Mouse (Mus musculus) large intestine, adult 2 months (tissue): ENCODE data around the gene Pkp1. TPM values are rescaled to one million over a fixed set of nuclear protein-coding genes. Genes with fewer than 3 reads are reported as not detected.

Experiments used
- DNase-seq: peaks from one replicate; pipeline ENCODE4 v3.0.0-alpha.2; 2012; ENCODE audit warnings: low read depth, low spot score
- WGBS: fragments of 180-500 bp; shearing (Covaris S2); methylation state at CpG from one replicate; pipeline ENCODE4 v1.1.7; 2018; 5-methylcytosine and 5-hydroxymethylcytosine counted together
- polyA plus RNA-seq: library from polyadenylated mRNA; depleted of rRNA; stranded (reverse); fragments of >200 nt; gene quantifications from 2 replicates; pipeline ENCODE4 v1.2.3, GENCODE M21; 2012; rRNA removed

Gene Pkp1
- polyA plus RNA-seq, result 15.1 and 19.9 TPM in 2 replicates

DNA sequence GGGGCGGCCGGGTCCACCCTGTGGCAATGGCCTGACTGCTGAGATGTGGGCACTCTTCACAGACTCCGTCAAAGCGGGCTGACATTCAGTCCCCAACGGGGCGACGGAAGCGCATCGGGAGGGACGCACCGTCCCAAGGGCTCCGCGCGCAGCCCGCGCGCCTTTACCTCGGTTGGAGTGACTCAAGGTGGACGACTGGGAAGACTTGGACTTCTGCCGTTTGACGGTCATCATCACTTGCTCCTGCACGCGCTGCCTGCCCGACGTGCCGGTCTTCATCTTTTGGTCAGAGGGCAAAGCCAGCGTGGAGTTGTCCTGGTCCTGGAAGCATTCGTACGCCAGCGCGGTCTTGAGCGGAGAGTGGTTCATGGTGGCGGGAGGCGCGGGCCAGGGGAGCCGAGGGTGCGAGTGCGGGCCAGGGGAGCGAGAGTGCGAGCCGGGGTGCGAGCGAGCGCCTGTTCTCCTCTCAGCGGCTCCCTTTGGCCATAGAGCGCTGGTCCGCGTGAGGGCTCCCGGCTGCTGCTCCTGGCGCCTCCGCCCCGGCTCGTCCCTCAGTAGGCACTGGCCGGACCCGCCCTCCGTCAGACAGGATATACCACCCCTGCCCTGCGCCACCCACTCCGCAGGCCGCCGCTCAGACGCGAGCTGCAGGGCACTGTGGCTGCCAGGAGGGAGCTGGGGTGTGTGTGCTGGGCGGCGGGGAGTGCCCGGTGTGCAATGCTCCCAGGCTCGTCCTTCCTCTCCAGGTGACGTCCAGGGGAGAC, at the start of gene Pkp1:
Pkp1 (minus strand) TSS at position 564 of the 764 bp plus-strand sequence.
- 1% methylated on average over 67 of the region's 67 CpGs for WGBS
- no peak for DNase-seq

DNA sequence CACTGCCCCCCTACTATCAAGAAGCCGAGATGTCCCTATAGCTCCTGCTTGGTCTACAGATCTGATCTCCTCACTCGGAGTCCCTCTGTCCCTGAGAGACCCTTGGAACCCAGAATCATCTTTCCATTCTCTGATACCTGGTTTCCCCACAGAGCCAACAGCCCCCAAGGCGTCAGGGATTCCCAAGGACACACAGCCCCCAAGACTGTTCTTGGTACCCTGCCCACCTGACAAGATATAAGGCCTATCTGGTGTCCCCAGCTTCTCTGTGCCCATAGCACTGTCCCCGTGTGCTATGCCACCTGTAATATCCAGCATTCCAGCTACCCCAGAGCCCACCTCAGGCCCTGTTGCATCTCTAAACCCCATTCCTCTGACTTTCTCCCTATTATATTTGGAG, 48.7 kb upstream of the Pkp1 start:
- WGBS, result 65% methylated on average over 4 of the region's 4 CpGs
- DNase-seq, result no peak

DNA sequence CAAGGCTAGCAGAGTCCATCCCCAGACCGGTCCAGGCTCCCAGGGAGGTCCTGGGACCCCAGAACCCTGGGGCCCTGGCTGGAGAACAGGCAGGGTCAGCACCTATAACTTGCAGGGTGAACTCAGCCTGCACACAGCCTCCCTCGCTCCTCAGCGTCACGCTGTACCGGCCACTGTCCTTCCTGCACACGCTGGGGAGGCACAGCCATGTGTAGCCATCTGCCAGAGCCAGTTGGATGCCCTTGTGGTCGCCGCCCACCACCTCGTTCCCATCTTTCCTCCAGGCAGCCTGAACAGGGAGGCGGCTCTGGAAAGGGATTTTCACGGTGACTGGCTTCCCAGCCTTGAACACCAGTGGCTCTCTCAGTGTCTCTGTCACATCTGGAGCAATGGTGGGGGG, 45.6 kb upstream of the Pkp1 start:
- no peak for DNase-seq
- 66% methylated on average over 11 of the region's 11 CpGs for WGBS

DNA sequence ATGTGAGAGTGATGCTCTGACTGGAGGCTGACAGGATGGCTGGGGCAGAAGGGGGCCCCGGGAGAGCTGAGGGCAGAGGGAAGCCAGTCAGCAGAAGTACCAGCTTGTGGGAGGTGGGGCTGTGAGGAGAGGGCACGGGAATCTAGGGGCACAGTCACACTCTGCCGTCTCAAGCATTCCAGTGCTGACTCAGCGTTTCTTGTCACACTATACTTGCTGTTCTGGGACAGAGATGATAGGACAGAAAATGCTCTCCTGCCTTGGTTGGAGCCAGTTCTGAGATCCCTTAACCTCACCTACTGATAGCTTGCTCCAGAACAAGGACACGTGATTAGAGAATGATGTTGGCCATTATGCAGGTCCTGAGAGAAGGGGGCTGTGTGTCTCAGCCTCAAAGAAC, 44.2 kb upstream of the Pkp1 start:
- 51% methylated on average over 5 of the region's 5 CpGs for WGBS
- DNase-seq, result no peak

DNA sequence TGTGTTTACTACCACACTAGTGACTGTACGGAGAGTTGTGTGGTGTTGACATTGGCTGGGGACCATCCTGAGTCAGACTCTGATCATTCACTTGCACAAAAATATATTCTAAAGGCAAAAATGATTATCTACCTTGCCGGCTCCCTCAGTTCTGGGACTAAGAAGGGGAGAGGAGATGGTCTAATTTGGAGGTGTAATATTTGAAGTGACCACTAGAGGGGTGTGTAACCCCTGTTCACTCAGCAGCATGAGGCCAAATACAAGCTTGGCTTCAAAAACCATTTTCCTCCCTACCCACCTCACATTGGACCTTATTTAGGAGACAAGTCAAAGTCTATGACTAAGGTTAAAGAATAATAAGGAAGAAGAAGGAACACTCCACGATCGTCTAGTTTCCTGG, 39.5 kb upstream of the Pkp1 start:
- WGBS, result 21% methylated on average over 4 of the region's 4 CpGs
- no peak for DNase-seq

DNA sequence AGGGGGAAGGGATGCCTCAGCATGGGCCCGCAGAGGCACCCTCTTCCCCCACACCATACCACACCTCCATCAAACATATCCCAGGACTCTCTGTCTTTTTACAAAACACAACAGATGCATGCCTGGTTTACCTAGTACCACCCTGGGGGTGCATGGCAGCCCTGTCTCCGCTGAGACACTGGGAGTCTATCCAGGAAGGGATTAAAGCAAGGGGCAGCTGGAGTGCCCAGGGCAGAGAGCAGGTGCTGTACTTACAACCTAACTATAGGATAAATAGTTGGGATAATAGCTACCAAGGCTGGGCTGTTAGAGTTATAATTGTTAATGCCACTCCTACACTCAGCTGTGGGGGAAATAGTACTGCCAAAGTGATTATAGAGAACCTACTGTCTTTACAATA, 29.9 kb upstream of the Pkp1 start:
- no peak for DNase-seq
- WGBS, result 50% methylated on average over 2 of the region's 2 CpGs

DNA sequence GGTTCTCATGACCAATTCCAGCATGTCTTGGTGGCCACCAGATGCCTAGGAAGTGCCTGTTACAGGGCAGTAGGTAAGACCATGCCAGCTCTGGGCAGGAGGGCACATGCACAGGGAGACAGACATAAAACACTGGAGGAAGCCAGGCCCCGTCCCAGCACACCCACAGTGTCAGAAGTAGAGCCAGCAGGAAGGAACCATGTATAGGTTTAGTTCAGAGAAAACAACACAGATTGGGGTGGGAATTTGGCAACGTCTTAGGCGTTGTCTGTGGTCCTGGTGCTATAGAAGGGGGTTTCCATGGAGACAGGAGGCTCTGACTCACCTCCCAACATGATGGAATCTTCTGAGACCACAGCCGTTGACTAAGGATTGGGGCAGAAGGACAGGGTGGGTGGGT, 27.2 kb upstream of the Pkp1 start:
- no peak for DNase-seq
- 45% methylated on average over 4 of the region's 4 CpGs for WGBS

DNA sequence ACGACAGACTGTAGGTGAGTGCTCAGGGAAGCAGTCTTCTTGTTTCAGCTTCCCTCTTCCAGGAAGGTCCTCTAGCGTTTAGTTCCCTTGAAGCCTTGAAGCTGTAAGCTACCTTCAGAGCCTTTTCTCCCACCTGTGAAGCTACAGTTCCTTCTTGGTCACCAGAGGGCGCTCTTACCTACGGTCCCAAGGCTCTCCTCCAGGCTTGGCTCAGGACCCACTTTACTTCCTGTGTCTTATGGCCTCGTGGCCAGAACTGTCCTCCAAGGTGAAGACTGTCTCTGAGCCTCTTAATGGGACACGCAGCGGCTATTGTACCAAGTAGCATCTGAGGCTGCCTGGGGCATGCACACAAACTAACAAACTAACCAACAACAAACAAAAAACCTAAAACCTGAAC, 26.7 kb upstream of the Pkp1 start:
- WGBS, result 8% methylated on average over 7 of the region's 7 CpGs
- DNase-seq, result peak; percentile 50

DNA sequence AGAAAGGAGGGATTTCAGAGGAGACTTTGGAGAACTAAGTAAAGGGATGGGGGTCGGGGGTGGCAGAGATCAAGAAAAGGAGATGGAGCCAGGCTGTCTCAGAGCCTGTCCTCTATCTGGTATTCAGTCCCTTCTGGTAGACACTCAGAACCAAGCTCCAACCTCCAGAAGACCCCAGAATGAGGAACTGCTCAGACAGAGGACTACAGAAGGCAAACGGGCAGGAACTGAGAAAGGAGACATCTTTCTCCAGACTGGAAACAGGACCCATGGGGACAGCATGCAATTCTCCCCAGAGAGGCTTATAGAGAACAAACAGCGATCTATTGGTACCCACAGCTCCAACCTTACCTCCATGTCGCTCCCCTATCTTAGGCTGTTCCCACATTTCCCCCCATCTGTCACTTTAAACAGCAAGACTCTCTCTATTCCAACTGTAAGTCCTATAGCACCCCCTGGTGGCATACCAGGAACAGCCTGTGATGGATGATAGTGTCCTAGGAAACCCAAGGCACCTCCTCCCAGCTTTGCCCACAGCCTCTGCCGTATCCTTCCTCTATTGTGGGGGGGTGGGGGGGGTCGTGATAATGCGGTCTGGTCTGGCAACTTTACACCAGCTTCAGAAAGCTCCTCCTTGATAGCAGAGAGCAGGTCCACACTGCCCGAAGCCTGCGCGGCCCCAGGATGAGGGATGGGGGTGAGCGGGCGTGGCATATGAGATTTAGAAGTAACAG, 25.7 kb upstream of the Pkp1 start:
- 42% methylated on average over 12 of the region's 12 CpGs for WGBS
- DNase-seq, result peak; percentile 70

DNA sequence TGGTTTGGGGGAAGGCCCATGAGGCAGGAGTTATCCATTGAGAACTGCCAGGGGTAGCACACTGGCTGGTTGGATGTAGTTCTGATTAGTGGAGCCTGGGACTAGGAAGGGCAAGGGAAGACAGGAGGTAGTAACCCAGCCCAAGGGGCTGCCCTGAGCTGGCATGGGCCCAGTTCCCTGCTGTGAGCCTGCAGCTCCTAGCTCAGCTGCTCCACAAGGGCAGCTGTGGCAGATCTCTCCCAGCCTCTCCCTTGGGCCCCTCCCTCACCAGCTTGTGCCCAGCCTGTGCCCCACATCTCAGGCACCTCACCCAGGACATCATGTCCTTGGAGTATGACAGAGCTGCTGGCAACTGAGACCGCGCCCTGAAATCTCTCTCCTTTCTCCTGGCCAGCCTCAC, 24.7 kb upstream of the Pkp1 start:
- DNase-seq, result no peak
- WGBS, result 94% methylated on average over 2 of the region's 2 CpGs

DNA sequence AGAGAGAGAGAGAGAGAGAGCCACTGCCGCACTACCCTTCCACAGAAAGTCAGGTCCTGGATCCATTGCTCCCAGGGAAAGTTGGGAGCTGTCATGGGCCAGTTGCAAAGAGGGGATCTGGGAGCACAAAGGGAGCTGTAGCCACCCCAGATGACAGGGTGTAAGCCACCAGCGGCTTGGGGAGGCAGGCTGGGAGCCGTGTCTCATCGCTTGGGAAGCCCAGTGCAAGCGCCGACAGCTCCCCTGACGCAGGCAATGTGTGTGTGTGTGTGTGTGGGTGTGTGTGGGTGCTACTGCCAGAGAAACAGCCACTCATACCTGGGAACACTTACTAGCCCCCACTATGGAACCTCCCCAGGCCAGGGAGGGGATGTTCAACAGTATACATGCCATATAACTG, 23.1 kb upstream of the Pkp1 start:
- WGBS, result 48% methylated on average over 7 of the region's 7 CpGs
- DNase-seq, result no peak

DNA sequence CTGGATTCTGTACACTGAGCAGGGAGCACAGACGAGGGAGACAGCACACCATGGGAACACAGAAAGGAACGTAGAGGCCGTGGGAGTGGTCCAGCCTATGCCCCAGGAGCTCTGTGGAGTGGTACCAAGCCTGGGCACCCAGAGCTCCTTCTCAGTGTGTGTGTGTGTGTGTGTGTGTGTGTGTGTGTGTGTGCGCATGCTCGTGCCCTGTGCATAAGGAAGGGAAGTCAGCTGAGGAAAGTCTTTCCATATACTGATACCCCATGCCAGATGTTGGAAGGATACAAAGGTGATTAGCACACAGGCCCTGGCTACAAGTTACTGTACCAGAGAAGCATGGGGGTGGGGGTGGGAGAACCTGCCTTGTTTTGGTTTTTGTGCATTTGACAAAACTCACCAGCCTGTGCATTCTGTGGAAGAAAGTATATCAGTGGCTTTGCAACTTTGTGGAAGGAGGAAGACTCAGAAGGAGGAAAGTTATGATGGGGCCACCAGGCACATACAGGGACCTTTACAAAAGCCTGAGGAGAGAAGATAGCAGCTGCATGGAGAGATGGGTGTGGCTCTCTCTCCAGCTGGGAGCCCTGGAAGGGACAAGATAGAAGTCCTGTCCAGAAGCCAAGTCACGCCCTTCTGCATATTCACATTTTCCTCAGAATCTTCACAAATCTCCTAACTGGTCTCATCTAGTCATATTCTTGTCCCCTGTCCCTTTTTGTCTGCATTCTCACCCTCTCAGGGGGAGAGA, 22.4 kb upstream of the Pkp1 start:
- WGBS, result 72% methylated on average over 6 of the region's 6 CpGs
- no peak for DNase-seq

DNA sequence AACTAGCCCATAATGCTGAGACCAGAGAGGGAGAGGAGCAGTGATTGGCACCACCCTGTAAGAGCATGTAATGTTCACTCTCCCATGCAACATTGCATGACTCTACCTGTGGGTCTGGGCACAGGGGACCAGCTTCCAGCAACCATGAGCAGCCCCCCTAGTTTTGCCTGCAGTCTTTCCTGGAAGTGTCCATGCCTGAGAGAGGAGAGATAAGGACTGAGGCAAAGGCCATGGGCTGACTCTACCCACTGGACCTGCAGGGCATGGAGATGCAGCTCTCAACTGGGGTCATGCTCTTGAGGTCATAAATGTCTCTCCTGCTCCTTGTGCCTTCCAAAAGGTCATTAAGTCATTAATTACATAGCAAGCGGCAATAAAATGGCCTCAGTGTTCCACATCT, 17.1 kb upstream of the Pkp1 start:
- 72% methylated on average over 1 of the region's 1 CpGs for WGBS
- no peak for DNase-seq

DNA sequence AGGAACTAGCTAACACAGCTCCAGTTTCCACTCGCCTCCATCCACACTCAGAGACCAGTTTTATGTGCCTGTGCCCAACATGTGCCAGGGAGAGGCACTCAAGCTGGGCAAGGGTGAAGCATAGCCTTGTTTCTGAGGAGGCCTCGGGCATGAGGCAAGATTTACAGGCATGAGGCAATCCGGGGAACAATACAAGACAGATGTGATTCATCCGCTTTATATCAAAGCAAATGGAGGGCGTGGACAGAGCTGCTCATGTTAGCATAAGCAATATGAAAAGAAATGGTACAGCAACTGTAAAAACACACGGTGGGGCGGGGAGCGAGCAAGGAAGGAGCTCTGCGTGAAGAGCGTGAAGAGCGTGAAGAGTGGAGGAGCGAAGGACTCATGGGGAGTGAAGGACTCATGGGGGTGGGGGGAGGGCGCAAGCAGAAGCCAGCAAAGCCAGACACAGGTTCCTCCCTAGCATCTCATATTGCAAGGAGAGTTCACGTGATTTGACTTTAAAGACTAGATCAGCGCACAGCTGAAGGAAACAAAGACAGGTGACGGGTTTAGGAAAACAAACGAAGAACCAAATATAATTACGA, 14.8 kb upstream of the Pkp1 start:
- 40% methylated on average over 18 of the region's 18 CpGs for WGBS
- no peak for DNase-seq

DNA sequence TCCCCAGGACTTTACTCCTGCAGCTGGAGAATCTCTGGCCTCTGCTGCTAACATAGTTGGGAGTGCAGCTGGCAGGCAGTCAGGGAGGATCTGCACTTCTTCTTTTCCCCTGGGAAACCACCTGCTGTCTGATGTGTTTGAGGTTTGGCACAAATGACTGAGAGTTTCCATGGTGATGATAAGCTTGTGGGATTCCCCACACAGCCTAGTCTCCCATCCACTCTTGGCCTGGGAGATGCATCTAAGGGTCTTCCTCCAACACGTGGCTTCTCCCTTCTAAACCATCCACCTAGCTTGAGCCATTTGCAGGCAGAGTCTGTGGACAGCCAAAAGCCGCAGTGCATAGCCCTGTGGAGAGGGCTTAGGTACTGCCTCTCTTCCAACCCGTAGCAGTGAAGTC, 10.9 kb upstream of the Pkp1 start:
- 53% methylated on average over 3 of the region's 3 CpGs for WGBS
- no peak for DNase-seq

DNA sequence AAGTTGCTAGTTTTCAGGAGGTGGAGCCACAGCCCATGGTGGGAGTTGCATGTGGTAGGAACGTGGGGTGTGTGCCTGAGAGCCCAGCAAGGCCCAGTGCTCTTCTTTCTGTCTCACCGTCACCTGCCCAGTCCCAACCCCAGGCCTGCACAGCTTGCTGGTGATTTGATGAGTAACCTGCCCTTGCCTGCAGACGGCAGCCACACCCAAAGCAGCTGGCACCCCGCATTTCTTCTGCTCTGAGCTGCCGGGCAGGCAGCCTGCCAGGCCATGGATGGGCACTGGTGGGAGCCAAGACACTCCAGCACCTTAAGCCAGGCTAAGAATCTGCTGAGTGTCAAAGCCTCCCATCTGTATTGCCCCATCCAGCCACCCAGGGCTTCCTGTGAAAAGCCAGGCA, 6.8 kb upstream of the Pkp1 start:
- 24% methylated on average over 5 of the region's 5 CpGs for WGBS
- no peak for DNase-seq

DNA sequence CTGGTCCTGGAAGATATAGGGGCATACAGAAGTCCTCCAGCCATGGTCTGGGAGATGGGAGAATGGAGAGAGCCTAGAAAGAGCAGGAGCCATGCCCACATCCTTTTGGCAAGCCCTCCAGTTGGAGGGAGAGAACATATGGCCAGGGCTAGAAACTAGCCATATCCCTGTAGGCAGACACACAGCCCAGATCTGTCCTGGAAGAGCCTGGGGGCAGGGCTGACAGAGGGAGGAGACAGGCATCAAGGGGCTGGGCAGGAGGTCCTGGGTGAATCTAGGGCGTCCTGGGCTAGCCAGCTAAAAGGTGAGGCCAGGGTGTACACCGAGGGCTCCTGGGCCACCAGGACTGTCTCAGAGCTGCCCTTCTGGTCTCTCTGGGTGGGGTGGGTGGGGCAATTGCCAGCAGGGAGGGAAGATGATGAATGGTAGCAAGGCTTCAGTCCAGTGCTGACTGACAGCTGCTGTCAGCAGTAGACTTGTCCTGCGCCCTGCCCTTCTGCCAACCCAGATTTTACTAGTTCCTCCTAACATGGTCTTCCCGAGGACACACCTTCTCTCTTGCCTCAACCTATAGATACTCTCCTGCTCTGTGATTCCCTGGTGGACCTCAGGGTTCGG, 5.5 kb upstream of the Pkp1 start:
- no peak for DNase-seq
- 41% methylated on average over 5 of the region's 5 CpGs for WGBS

DNA sequence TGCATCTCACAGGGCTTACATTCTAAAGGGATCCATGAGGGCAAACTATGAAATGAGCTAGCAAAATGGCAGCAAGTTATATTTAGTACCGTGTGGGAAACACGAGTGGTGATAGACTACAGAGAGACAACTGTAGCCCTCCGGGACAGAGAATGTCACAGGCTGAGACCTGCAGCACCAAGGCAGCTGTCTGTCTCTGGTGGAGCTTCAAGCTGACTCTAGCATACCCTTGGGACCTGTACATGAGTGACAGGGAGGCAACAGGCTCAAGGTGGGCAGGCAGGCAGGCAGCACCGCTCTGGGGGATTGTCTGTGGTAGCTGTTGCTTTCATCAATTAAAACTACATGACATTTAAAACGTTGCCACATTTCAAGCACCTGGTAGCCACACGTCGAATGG, 4.2 kb upstream of the Pkp1 start:
- no peak for DNase-seq
- 85% methylated on average over 7 of the region's 7 CpGs for WGBS

DNA sequence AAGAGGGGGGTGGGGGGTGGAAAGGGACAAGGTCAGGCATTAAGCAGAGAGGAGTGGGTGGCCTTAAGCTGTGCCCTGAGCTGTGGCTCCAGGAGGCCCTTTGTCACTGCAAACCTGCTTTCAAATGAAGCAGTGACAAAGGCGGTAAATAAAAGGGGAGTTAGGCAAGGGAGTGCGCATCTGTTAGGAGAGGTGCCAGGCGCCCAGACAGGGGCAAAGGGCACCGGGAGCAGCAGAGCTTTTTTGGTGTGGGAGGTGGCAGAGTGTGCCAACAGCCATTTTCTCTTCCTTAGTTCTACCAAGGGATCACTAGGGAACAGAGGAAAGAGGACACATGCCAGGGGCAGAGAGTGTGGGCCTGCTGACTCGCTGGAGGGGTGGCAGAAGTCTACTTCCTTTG, 1.8 kb downstream of the Pkp1 start:
- WGBS, result 5% methylated on average over 5 of the region's 5 CpGs
- DNase-seq, result no peak

DNA sequence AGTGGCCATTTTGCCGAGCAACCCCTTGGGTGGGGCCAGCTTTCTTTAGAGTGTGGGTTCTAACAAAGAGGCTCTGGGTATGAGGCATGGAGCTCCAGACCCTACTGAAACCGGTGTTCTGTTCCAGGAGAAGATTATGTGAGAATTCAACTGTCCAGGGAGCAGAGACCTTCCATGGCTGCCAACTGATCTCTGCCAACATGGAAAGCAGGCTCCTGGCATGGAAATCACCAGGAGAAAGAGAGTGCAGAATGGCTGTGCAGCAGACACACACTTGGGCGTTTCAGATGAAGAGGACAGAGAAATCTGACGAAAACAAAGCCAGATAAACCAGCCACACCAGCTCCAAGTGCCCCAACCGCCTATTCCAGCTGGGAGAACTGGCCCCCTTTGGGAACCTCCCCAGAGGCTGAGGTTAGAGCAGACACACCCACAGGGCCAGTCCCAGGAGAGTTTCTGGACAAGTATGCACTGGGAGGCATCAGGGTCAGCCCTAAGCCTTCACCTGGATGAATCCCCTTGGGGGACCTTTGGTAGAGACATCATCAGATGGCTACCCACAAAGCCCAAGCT, 2.4 kb downstream of the Pkp1 start:
- no peak for DNase-seq
- 14% methylated on average over 5 of the region's 5 CpGs for WGBS
